Mouse (Mus musculus): ENCODE data around the gene D630039A03Rik.

D630039A03Rik gene

GRCm38 (mm10) chr4:57886066-57886887 lies 29.8 kb downstream of the D630039A03Rik start:
- DNase-seq = no peak

- DNase-seq = no peak
Observed at GRCm38 (mm10) chr4:57885186-57885585, 30.9 kb downstream of the D630039A03Rik start.

- no peak for DNase-seq
Observed at GRCm38 (mm10) chr4:57884511-57884910, 31.6 kb downstream of the D630039A03Rik start.

GRCm38 (mm10) chr4:57883520-57884421 lies 32.3 kb downstream of the D630039A03Rik start:
- DNase-seq = no peak

GRCm38 (mm10) chr4:57879804-57880357 lies 36.2 kb downstream of the D630039A03Rik start:
- DNase-seq = peak; percentile 64

GRCm38 (mm10) chr4:57879137-57879536 lies 37.0 kb downstream of the D630039A03Rik start:
- no peak for DNase-seq

GRCm38 (mm10) chr4:57867454-57867853 lies 48.6 kb downstream of the D630039A03Rik start:
- no peak for DNase-seq

- DNase-seq = no peak
Observed at GRCm38 (mm10) chr4:57866990-57867389, 49.1 kb downstream of the D630039A03Rik start.

- no peak for DNase-seq
Observed at GRCm38 (mm10) chr4:57866088-57866487, 50.0 kb downstream of the D630039A03Rik start.

GRCm38 (mm10) chr4:57862269-57862986 lies 53.7 kb downstream of the D630039A03Rik start:
- no peak for DNase-seq

- no peak for DNase-seq
Observed at GRCm38 (mm10) chr4:57861856-57862255, 54.2 kb downstream of the D630039A03Rik start.

- no peak for DNase-seq
Observed at GRCm38 (mm10) chr4:57861166-57861565, 54.9 kb downstream of the D630039A03Rik start.

GRCm38 (mm10) chr4:57860204-57860611 lies 55.9 kb downstream of the D630039A03Rik start:
- no peak for DNase-seq

All from cerebellum, adult 8-10 months (tissue).